Mouse (Mus musculus): ENCODE measurements around the gene Bco2.

- no peak for TF ChIP-seq CTCF (IDR thresholded peaks at IDR 0.05; ENCODE audit: low read depth, low read length)
- no peak for TF ChIP-seq POLR2A (IDR thresholded peaks at IDR 0.05; ENCODE audit: extremely low read depth, insufficient read depth, low read length)
These were observed 33.4 kb downstream of the Bco2 start for GRCm38 (mm10) chr9:50521562-50521961.

Measured in liver, adult 2 months (tissue).